Mouse (Mus musculus) layer of hippocampus, postnatal 14 days (tissue): Measurements from ENCODE around the gene Afap1l2. TPM values are rescaled to one million over a fixed set of nuclear protein-coding genes. Genes with fewer than 3 reads are reported as not detected.

Experiments
- DNase-seq, 2 experiments: peaks; one replicate each; pipeline ENCODE4 v3.0.0; 2021 to 2022; ENCODE audit warnings: low spot score in 2 of 2, mixed read lengths in 1 of 2
- total RNA-seq, 2 experiments: library from RNA; stranded (reverse); gene quantifications; 2 replicates each; pipeline ENCODE4 v1.2.3; 2021

Afap1l2 gene
- total RNA-seq, 2 experiments from 2014 or later: 20.0 to 21.3 TPM

DNA sequence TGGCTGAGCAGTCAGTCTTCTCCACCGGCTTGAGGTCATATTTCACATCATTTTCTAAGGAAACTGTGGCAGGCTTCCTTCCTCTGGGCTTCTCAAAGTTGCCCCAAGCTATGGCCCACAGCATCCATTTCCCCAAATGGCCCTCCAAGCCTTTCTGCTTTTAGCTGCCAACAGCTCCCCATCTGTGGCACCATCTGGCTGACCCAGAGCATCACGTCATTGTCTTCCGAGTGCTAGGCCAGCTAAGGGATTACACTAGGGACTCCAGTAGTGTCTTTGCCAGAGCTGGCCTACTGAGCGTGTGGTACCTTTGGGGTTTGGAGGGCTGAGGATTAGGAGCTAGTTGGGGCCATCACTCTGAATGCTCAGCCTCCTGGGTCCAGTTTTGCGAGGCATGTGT is 115.4 kb downstream of the Afap1l2 start:
- no peak for DNase-seq

GRCm38 (mm10) chr19:56891438-56891837 is 116.6 kb downstream of the Afap1l2 start:
- DNase-seq: no peak

GRCm38 (mm10) chr19:56888654-56889053 is 119.4 kb downstream of the Afap1l2 start:
- DNase-seq: no peak

GRCm38 (mm10) chr19:56887879-56888278 is 120.1 kb downstream of the Afap1l2 start:
- no peak for DNase-seq

- no peak for DNase-seq
Observed at GRCm38 (mm10) chr19:56877364-56877763, 130.7 kb downstream of the Afap1l2 start.

- no peak for DNase-seq
Observed at GRCm38 (mm10) chr19:56874601-56875315, 133.3 kb downstream of the Afap1l2 start.

GRCm38 (mm10) chr19:56873816-56874600 is 134.0 kb downstream of the Afap1l2 start, which contains the start of gene Vwa2:
Gene Vwa2, plus strand, starts transcription at chr19:56874249.
- no peak for DNase-seq

GRCm38 (mm10) chr19:56867701-56868100 is 140.3 kb downstream of the Afap1l2 start:
- no peak for DNase-seq

Other genes starting within 250 kb of the Afap1l2 start
- gene Ccdc186, start 186.0 kb downstream of the Afap1l2 start, total RNA-seq: 10 to 100 TPM; 37.8 to 44.7 TPM
- gene Tdrd1, start 182.0 kb downstream of the Afap1l2 start, total RNA-seq: under 1 TPM; 0.46 to 0.55 TPM
- gene Vwa2, start 134.0 kb downstream of the Afap1l2 start, total RNA-seq: under 1 TPM; 0.19 to 0.28 TPM